Mouse (Mus musculus) lung, adult 2 months (tissue): ENCODE measurements around the gene Bcas3.
A peak's percentile ranks its signal among the peaks of the same experiment; 100 is the strongest.

Experiments used
- CTCF ChIP-seq: fragments of 200-500 bp; IDR thresholded peaks from 2 replicates; pipeline ENCODE4 v1.5.1; 2011; ENCODE audit warnings: mild to moderate bottlenecking, low read length, control low read depth; ENCODE audit not compliant: insufficient read depth
- POLR2A ChIP-seq: fragments of 200-500 bp; IDR thresholded peaks from 2 replicates; pipeline ENCODE4 v1.6.1; 2011; ENCODE audit warnings: low read depth, mild to moderate bottlenecking, control low read depth, low read length, borderline replicate concordance; ENCODE audit errors: extremely low read depth

DNA sequence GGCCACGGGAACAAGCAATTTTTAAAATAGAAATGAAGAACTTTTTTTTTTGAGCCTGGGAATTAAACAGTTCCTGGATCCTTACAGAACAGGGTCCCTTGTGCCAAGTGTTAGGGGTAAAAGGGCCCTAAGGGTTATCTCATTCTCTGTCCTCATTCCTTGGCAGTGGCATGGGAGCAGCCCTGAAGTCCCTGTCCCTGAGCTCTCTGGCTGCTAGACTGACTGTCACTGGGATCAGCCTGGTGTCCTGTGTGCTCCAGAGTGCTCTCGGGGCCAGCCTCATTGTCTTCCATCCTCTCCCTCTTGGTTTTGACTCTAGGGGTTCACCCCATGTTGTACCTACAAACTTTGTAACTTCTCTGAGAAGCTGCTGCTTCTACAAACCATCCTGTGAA lies 360.8 kb downstream of the Bcas3 start:
- TF ChIP-seq CTCF = no peak
- peak; percentile 15; the same call in 1 of the 2 replicates for TF ChIP-seq POLR2A
